Mouse (Mus musculus) B cell, adult 2 months (primary cell): ENCODE results near the gene Suv39h1.
"Not testable (repeated sequence)": the region's sequence is repeated elsewhere in the genome, so short reads cannot be mapped to it uniquely, and the experiment has no call there.

Experiments used
- DNase-seq, 2 experiments: peaks; one replicate each; pipeline ENCODE4 v3.0.0; 2022

Suv39h1 gene

GRCm38 (mm10) chrX:8074430-8075014 is at the start of gene Suv39h1:
TSS of gene Suv39h1 (minus strand) at chrX:8074760.
- peak; percentile 85 to 88 for DNase-seq

DNA sequence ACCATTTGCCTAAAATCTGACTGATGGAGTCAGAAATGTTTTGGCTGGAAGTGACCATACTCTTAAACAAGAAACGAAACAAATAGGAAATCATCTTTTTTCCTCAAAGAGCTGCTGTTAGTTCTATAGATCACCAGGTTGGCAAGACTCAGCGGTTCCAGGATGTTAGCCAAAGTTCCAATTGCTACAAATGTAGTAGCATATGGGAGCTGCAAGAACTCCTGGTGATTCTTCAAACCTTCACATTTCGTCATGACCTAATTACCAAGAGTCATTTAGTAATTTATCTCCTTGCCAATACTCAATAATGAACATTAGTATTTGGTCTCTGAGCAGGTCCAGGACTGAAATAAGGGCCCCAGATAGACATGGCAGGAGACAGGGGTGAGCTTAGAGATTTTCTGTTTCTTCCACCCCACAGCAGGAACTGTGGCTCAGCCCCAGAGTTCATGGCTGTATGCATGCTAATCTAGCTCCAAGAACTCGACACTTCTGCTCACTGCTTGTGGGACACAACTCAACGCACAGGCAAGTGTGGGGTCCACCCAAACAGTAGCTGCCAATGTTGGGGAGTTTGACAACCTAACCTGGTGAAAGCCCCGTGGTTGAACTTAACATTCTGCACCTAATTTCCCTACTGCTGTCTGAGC is 49.4 kb upstream of the Suv39h1 start:
- DNase-seq = no peak

GRCm38 (mm10) chrX:8117264-8117663 is 42.7 kb upstream of the Suv39h1 start:
- DNase-seq = no peak

GRCm38 (mm10) chrX:8115275-8115674 is 40.7 kb upstream of the Suv39h1 start:
- DNase-seq = peak in 1 of 2 experiments; percentile 4

DNA sequence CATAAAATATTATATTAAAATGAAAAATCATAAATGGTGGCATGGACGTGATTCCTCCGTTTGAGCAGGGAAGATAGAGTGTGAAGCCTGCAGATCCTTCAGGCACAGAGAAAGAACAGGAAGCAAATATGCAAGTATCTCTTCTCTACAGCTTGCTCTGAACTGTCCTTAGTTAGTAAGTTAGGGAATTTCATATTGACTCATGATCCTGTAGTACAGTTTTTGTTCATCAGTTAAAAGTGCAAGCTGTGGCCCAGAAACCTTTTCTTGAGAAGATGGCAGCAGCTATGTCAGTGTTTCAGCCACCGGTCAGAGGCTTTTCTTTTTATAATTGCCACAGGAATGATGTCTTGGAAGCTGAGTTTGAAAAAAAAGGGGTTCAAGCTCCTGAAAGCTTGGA is 30.5 kb upstream of the Suv39h1 start:
- no peak for DNase-seq

DNA sequence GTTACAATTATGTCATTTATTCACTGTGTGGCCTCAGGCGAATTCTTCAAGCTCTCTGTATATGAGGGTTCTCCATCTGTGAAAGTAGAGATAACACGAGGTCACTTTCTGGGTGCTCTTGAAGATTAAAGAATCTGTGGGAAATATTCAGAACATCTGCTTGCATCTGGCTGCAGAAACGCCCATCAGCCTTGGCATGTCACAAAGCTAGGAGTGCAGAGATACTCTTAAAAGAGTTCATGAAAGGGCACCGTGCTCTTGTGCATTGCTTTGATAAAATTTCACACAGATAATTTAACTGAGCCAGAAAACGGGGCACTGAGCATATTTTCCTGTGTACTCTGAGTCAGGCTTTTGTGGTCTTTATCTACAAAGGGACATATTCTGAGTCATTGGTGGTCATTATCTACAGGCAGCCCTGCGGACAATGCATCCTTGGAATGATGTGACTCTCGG is 27.7 kb upstream of the Suv39h1 start:
- no peak for DNase-seq

DNA sequence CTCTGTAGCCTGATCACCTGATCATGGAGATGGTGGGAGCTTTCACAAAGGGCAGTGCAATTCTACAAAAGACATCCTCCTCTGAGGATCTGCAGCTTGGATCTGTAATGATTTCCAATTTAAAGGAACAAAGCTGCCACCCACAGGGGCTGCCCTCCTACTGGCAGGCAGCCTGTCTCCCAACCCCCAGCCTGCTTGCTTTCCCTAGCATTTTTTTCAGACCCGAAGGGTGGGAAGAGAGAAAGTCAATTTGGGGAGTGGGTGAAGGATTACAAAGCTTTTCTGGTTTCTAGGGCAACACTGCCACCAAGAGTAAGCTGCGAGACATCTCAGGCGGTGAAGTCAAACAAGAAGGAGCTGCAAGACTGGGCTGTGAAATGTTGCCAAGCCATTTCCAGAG is 26.5 kb upstream of the Suv39h1 start:
- no peak for DNase-seq

- DNase-seq = no peak
Observed at GRCm38 (mm10) chrX:8099435-8099834, 24.9 kb upstream of the Suv39h1 start.

- peak; percentile 91 to 93 for DNase-seq
Observed at GRCm38 (mm10) chrX:8096787-8097242, 22.3 kb upstream of the Suv39h1 start.

GRCm38 (mm10) chrX:8096068-8096786 is 21.7 kb upstream of the Suv39h1 start:
- peak; percentile 85 to 91 for DNase-seq

DNA sequence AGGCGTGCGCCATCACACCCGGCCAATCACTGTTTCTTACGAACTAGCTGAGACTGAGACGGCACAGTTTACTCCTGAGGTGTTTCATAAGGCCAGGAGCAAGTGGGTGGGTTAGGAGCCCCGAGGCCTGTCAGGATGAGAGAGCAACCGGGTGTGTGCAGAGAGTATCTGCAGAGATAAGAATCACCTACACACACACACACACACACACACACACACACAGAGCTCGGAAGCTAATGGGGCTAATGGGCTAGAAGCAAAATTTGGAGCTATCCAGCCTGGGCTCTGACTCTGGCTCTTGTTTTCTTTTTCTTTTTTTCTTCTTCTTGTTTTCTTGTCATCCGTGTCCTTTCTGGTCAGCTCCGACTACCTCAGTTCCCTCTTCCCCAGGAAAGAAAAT is 21.0 kb upstream of the Suv39h1 start:
- DNase-seq = no peak

GRCm38 (mm10) chrX:8090954-8091347 is 16.4 kb upstream of the Suv39h1 start:
- peak in 1 of 2 experiments; percentile 6 for DNase-seq

DNA sequence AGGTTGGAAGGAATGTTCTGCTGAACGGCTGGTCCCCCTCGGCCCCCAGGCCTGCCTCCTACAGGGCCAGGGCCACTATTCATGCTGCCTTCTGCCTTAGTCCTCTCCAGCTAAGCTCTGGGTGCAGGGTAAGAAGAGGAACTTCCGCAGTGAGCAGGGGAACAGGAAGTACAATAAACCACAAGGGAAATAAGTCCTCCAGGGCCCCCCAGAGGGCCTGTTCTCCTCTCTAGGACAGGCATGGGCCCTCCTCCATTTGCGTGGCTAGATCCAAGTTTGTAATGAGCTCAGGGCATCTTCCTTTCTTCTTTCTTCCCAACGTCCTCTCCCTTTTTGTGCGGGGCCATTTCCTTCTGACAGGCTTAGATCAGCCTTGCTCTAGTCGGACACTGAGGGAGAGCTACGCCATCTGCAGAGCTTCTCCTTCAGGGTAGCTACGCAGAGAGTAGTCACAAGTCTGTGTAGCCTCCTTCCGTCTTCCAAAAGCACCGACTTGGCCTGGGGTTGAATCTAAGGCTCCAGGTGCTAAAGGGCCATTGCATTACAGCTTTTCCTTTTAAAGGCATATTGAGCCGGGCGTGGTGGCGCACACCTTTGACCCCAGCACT is 15.9 kb upstream of the Suv39h1 start, which contains the start of gene Was:
TSS of gene Was (minus strand) at position 153 of the 608 bp plus-strand sequence.
- DNase-seq = peak; percentile 67 to 72

DNA sequence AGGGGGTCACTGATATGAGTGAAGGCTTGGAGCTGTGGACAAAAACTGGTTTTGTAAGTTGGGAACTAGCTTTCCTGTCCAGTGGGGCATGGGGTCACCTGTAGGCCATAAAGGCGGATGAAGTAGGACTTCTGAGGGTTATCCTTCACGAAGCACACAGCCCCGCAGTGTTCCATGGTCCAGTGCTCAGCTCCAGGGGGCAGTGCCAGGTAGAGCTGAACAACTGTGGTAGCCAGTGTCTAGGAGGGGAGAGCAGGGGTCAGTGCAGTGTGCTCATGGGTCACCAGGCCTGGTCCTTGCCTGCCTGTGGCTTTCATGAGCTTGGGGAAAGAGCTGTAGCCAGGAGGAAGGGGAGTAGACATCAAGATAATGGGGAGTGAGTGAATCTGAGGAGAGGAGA is 15.2 kb upstream of the Suv39h1 start:
- no peak for DNase-seq

- no peak for DNase-seq
Observed at GRCm38 (mm10) chrX:8085611-8086010, 11.1 kb upstream of the Suv39h1 start.

GRCm38 (mm10) chrX:8084771-8085259 is 10.3 kb upstream of the Suv39h1 start:
- no peak for DNase-seq

- DNase-seq = no peak
Observed at GRCm38 (mm10) chrX:8075104-8075503, 544 bp upstream of the Suv39h1 start.

DNA sequence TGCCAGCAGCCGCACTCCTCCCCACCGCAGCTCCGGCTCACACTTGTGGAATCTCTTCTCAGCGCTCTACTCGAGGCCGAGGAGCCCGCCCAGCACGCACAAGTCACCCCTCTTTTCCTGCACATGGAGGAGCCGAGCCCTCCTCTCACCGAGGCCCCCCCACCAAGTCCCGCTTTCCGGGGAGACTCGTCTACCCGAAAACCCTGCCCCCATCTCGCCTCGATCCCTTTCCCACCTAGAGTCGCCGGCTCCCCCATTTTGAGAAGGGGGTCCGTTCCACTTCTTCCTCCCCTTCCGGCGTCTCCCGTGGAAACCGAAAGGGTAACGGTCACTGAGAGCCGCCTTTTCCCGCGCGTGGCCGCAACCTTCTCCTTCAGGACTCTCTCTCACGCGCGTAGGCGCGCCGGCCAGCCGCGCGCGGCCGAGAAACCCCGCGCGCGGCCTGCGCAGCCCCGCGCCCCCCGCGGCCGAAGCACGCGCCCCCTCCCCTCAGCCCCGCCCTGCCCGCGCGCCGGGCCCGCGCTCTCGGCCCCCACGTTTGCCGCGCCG is 605 bp downstream of the Suv39h1 start:
- peak; percentile 15 to 32 for DNase-seq

DNA sequence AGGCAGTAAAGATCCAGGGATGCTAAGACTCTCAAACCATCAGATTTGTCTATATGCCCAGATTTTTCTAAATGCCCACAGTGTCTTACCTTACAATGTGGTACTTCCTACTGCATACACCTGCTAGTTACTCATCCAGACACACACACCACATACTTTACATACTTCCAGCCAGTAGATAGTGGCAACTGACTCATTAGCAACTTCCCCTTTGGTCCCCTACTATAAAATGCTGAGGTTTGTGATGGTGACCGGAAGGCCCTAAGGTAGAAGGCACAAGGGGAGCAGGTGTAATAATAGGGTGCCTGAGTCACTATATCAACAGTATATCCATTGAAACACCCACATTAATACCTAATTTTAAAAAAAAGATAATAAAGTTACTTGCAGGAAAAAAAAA is 5.4 kb downstream of the Suv39h1 start:
- DNase-seq = peak in 1 of 2 experiments; percentile 1

DNA sequence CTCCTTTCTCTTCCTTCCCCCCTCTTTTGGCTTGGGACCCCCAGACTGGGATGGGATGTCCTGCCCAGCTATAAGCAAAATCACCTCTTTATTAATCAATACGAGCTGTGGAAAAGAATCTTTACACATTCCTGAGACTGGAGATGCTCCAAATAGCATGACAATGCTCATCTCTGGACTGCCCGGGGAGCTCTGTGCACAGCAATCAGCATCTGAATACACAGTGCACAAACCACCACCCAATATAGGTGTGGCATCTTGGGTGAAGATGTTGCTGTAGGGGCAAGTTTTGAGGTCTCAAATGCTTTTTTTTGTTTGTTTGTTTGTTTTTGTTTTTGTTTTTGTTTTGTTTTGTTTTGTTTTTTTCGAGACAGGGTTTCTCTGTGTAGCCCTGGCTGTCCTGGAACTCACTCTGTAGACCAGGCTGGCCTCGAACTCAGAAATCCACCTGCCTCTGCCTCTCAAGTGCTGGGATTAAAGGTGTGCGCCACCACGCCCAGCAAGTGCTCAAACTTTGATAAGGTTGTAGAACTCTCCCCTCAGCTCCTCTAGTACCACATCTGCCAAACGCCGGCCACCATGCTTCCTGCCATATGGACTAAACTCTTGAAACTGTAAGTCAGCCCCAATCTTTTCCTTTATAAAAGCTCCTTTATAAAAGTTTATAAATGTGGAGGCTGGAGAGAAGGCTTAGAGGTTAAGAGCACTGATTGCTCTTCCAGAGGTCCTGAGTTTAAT is 23.3 kb downstream of the Suv39h1 start:
- not testable (repeated sequence) for DNase-seq

- DNase-seq = peak in 1 of 2 experiments; percentile 10
Observed at GRCm38 (mm10) chrX:8033009-8033408, 41.6 kb downstream of the Suv39h1 start.

DNA sequence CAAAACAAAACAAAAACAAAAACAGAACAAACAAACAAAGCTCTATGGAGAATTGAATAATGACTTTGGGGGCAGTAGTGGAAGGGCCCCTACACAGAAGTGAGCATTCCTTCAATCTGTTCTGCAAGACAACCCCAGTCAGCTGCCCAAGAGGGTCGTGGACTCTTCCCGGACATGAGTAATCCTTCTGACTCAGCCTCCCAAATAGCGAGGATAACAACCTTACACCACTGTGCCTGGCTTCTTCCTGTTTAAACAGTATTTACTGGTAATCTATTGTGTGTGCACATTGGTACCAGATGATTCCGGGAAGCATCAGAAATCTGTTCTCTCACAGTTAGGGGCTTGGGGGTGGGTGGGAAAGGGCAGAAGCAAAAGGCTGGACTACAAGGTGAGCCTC is 47.7 kb downstream of the Suv39h1 start:
- no peak for DNase-seq
